ENCODE assay signal across 9 mouse cellular contexts in the genomic region with DNA sequence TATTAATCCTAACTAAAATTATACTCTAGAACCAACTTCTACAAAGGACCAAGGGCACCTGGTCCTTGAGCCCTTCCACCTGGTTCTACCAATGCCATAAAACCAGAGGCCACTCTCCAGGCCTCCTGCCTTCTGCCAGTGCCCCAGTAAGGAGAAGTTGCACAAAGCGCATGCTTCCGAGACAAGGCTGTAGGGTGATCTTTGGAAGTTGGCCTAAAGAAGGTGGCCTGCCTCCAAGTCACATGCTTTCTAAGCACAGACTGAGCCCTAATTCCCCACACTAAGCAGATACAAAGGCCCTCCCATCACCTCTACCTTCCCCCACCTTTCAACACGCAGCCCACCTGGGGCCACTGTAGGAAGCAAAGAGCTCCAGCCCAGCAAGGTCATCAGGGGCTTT. TPM values are rescaled to one million over a fixed set of nuclear protein-coding genes. Genes with fewer than 3 reads are reported as not detected.
DNase-seq lines count a peak whose midpoint lies in the region; ATAC-seq and TF ChIP-seq lines count a peak whose summit lies in the region.
"Had no signal": no experiment of that assay in that cellular context is flagged by ENCODE, and none has a peak within 500 bp of the region (broad histone marks: within the 10 kb centered on the region; RNA-seq: fewer than 3 reads in every experiment).

No protein-coding gene starts in this region.

- no peak overlapping the region for H3K9ac ChIP-seq in kidney, embryonic 15.5 days
- H3K9ac ChIP-seq in stomach, postnatal 0 days (ENCODE audit: low read length): no peak overlapping the region

- TF ChIP-seq EP300 in stomach, postnatal 0 days (optimal IDR thresholded peaks at IDR 0.05): no peak

- peaks cover 6% of the 10 kb centered on the region for H3K9me3 ChIP-seq in megakaryocyte, embryonic 14.5 days
- H3K9me3 ChIP-seq in kidney, embryonic 15.5 days (replicated peaks): no peaks in the 10 kb centered on the region
- no peaks in the 10 kb centered on the region for H3K9me3 ChIP-seq in stomach, postnatal 0 days (ENCODE audit: control insufficient read depth, low read length)
- H3K9me3 ChIP-seq in forebrain, embryonic 10.5 days: no peaks in the 10 kb centered on the region

- H3K4me2 ChIP-seq in kidney, embryonic 15.5 days: no peak overlapping the region
- H3K4me2 ChIP-seq in stomach, postnatal 0 days (replicated peaks; ENCODE audit: low read depth): no peak overlapping the region

- peaks cover 72% of the 10 kb centered on the region for H3K36me3 ChIP-seq in megakaryocyte, embryonic 14.5 days (replicated peaks; ENCODE audit: low read length)
- H3K36me3 ChIP-seq in kidney, embryonic 15.5 days: peaks cover 21% of the 10 kb centered on the region
- no peaks in the 10 kb centered on the region for H3K36me3 ChIP-seq in stomach, postnatal 0 days (ENCODE audit: control insufficient read depth, insufficient read depth, low read length)
- peaks cover 16% of the 10 kb centered on the region for H3K36me3 ChIP-seq in forebrain, embryonic 10.5 days (replicated peaks)

- peaks cover 100% of the 10 kb centered on the region for H3K4me1 ChIP-seq in megakaryocyte, embryonic 14.5 days
- H3K4me1 ChIP-seq in kidney, embryonic 15.5 days: peaks cover 43% of the 10 kb centered on the region
- peaks cover 16% of the 10 kb centered on the region for H3K4me1 ChIP-seq in stomach, postnatal 0 days (replicated peaks; ENCODE audit: control insufficient read depth, insufficient read depth)
- peaks cover 29% of the 10 kb centered on the region for H3K4me1 ChIP-seq in forebrain, embryonic 10.5 days

- peak overlapping the region; percentile 68 for H3K4me3 ChIP-seq in megakaryocyte, embryonic 14.5 days (replicated peaks)
- H3K4me3 ChIP-seq in kidney, embryonic 15.5 days (replicated peaks): no peak overlapping the region
- no peak overlapping the region for H3K4me3 ChIP-seq in stomach, postnatal 0 days (ENCODE audit: low read depth, low read length)
- no peak overlapping the region for H3K4me3 ChIP-seq in forebrain, embryonic 10.5 days

- H3K27ac ChIP-seq in kidney, embryonic 15.5 days: 0 out of 2 replicates have a peak overlapping the region, but pooled peaks have one; percentile 75
- H3K27ac ChIP-seq in stomach, postnatal 0 days (replicated peaks): peak overlapping the region; percentile 86
- H3K27ac ChIP-seq in forebrain, embryonic 10.5 days: no peak overlapping the region

- TF ChIP-seq CTCF in stomach, postnatal 0 days (IDR thresholded peaks at IDR 0.05; ENCODE audit: low read depth): no peak

- 88% methylated on average over 3 of the region's 3 CpGs for WGBS in kidney, embryonic 15.5 days
- 57% methylated on average over 3 of the region's 3 CpGs for WGBS in stomach, postnatal 0 days
- WGBS in forebrain, embryonic 10.5 days: 84% methylated on average over 3 of the region's 3 CpGs

- no peak for DNase-seq in stomach, postnatal 0 days (ENCODE audit: low spot score)
- no peak for DNase-seq in thymus, postnatal 0 days (ENCODE audit: low spot score)
- DNase-seq in forebrain, embryonic 10.5 days (ENCODE audit: extremely low spot score, low spot score): no peak
- DNase-seq in cerebellum, adult 9-10 months: no peak
- DNase-seq: gastrocnemius, postnatal 10 days had no signal

- H3K27me3 ChIP-seq in megakaryocyte, embryonic 14.5 days (replicated peaks): no peaks in the 10 kb centered on the region
- no peaks in the 10 kb centered on the region for H3K27me3 ChIP-seq in kidney, embryonic 15.5 days
- no peaks in the 10 kb centered on the region for H3K27me3 ChIP-seq in stomach, postnatal 0 days (ENCODE audit: control insufficient read depth, insufficient read depth, low read length)
- H3K27me3 ChIP-seq in forebrain, embryonic 10.5 days (ENCODE audit: poor library complexity, severe bottlenecking): peaks cover 5% of the 10 kb centered on the region

- ATAC-seq in megakaryocyte, adult 5-6 weeks (ENCODE audit: poor library complexity, severe bottlenecking): no peak; the same call in 1 of the 2 replicates
- ATAC-seq in granulocyte monocyte progenitor cell, adult 5-6 weeks (replicated peaks; ENCODE audit: poor library complexity, severe bottlenecking): peak; percentile 46
- no peak for ATAC-seq in kidney, embryonic 15.5 days (replicated peaks; ENCODE audit: low FRiP score)
- ATAC-seq in stomach, postnatal 0 days (ENCODE audit: low FRiP score, low TSS enrichment): no peak

RNA-seq across cellular contexts. Expression of gene Tbc1d14, which starts 17.8 kb away (rescaled TPM):
- 7.1 and 8.7 TPM in 2 replicates for polyA plus RNA-seq in megakaryocyte, embryonic 14.5 days (2012; ENCODE audit: insufficient read depth, low replicate concordance)
- 22.3 and 25.5 TPM in 2 replicates for total RNA-seq in megakaryocyte, adult 5-6 weeks (2015)
- 11.2 and 16.2 TPM in 2 replicates for total RNA-seq in megakaryocyte, adult 5-6 weeks (2017)
- 17.9 and 22.6 TPM in 2 replicates for total RNA-seq in granulocyte monocyte progenitor cell, adult 5-6 weeks (2014; fragmentation: Nextera tagmentation)
- 7.2 and 8.7 TPM in 2 replicates for total RNA-seq in granulocyte monocyte progenitor cell, adult 5-6 weeks (2017)
- 45.2 and 46.2 TPM in 2 replicates for polyA plus RNA-seq in kidney, embryonic 15.5 days (2015; fragmentation: Nextera tagmentation; extraction: Ambion mirVana)
- 22.1 and 22.8 TPM in 2 replicates for polyA plus RNA-seq in stomach, postnatal 0 days (2015; fragmentation: Nextera tagmentation; extraction: Ambion mirVana)
- polyA plus RNA-seq in thymus, postnatal 0 days (2015; fragmentation: Nextera tagmentation; extraction: Ambion mirVana): 22.4 and 22.6 TPM in 2 replicates
- polyA plus RNA-seq in forebrain, embryonic 10.5 days (2016; fragmentation: Nextera tagmentation; extraction: Ambion mirVana): 36.7 and 38.9 TPM in 2 replicates
